Mouse (Mus musculus) cortical plate, adult 2 months (tissue): ENCODE data around the gene Ifna6. TPM values are rescaled to one million over a fixed set of nuclear protein-coding genes. Genes with fewer than 3 reads are reported as not detected.
"Not testable (repeated sequence)": the region's sequence is repeated elsewhere in the genome, so short reads cannot be mapped to it uniquely, and the experiment has no call there.

Source experiments
- H3K27ac ChIP-seq: fragments of 200-500 bp; 2 replicates; pipeline ENCODE4 v1.5.1; 2012; ENCODE audit warnings: low read length, control low read depth, inconsistent platforms; ENCODE audit not compliant: insufficient read depth
- H3K4me1 ChIP-seq: fragments of 200-500 bp; 2 replicates; pipeline ENCODE4 v1.6.1; 2011; ENCODE audit warnings: low read length; ENCODE audit not compliant: control insufficient read depth, insufficient read depth
- H3K4me3 ChIP-seq: fragments of 200-500 bp; 2 replicates; pipeline ENCODE4 v1.5.1; 2011; ENCODE audit warnings: mild to moderate bottlenecking, low read length, control low read depth; ENCODE audit not compliant: insufficient read depth
- CTCF ChIP-seq: fragments of 200-500 bp; IDR thresholded peaks from 2 replicates; pipeline ENCODE4 v1.5.1; 2011; ENCODE audit warnings: mild to moderate bottlenecking, control low read depth, low read length; ENCODE audit not compliant: insufficient read depth; ENCODE audit errors: extremely low read depth
- polyA plus RNA-seq: library from polyadenylated mRNA; depleted of rRNA; stranded (reverse); fragments of >200 nt; gene quantifications from 2 replicates; pipeline ENCODE4 v1.2.3, GENCODE M21; 2012; rRNA removed

The Ifna6 gene
- not detected in 2 replicates for polyA plus RNA-seq

DNA sequence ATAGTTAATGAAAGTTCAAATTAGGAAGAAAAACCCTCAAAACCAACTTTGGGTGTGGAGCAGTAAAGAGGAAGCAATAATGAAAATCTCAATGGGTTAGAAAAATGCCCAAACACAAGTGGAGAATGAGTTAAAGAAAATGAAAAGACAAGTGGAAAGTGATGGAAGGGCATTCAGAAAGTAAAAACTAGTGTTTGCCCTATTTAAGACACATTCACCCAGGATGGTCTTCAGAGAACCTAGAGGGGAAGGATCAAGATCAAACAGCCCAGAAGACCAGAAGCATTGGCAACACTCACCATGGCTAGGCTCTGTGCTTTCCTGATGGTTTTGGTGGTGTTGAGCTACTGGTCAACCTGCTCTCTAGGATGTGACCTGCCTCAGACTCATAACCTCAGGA is at the start of gene Ifna6:
Gene Ifna6 (plus strand): TSS at position 301 of the 400 bp plus-strand sequence.
- H3K4me3 ChIP-seq, H3K27ac ChIP-seq, H3K4me1 ChIP-seq: not testable (repeated sequence)

DNA sequence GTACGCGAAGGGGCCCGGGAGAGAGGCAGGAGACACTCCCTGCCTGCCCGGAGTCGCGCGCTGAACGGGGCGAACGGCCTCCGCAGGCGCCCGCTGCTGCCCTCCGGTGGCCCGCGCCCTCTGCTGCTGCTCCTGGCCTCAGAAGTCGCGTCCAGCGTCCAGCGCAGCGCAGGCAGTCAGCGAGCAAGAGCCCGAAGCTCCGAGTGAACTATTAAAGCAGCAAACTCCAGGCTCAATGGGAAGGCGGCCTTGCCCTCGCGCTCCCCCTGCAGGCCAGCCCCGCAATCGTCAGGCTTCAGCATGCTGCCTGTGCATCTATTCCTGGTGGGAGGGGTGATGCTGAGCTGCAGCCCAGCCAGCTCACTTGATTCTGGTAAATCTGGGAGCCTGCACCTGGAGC is 47.7 kb upstream of the Ifna6 start, which contains the start of gene Gm13272:
Gene Gm13272 (plus strand): TSS at position 301 of the 400 bp plus-strand sequence.
- H3K27ac ChIP-seq, H3K4me1 ChIP-seq, H3K4me3 ChIP-seq: not testable (repeated sequence)

DNA sequence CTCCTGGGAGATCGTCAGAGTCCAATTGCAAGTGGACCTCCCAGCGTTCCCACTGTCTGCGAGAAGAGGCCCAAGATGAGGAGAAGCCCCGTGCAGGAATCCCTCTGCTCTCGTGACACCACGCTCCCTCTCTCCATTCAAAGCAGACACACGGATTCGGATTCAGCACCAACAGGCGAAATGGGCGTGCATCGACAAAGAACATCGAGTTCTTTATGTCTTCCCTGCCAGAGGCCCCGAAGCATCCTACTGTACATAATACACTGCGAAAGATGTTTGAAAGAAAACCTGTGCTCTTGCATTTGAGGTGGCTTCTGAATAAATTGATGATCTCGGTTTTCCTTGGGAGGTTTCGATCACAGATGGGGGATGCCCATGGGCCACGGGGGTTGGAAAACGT is 46.9 kb upstream of the Ifna6 start:
- not testable (repeated sequence) for H3K4me3 ChIP-seq, H3K4me1 ChIP-seq, H3K27ac ChIP-seq

DNA sequence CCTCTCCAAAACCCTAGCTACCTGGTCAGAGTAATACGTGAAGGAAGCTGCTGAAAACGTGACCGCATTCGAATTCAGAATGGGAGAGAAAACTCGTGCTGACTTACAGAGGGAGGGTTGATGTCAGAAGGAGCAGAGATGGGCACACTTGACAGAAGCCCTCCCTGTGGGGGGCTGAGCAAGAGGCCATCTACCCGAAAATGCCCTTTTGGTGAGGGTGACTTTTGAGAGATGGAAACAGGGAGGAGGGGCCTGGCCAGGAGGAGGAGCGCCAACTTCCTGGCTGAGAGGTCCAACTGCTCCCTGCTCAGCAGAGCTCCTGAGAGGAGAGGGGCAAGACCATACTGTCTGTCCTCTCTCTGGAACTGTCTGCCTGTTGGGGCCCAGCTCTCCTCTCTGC is 45.4 kb upstream of the Ifna6 start, which contains the start of gene Ifnz:
Gene Ifnz (plus strand): TSS at position 301 of the 400 bp plus-strand sequence.
- not testable (repeated sequence) for H3K4me3 ChIP-seq, H3K4me1 ChIP-seq, H3K27ac ChIP-seq

DNA sequence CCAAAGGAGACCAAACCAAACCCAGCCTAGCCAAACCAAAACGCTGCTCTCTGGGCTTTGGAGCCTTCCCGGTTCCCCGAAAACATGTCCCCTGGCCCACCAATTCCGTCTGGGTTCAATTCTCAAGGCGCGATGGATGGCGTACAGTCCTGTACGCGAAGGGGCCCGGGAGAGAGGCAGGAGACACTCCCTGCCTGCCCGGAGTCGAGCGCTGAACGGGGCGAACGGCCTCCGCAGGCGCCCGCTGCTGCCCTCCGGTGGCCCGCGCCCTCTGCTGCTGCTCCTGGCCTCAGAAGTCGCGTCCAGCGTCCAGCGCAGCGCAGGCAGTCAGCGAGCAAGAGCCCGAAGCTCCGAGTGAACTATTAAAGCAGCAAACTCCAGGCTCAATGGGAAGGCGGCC is 44.9 kb upstream of the Ifna6 start:
- not testable (repeated sequence) for H3K4me1 ChIP-seq, H3K27ac ChIP-seq, H3K4me3 ChIP-seq

DNA sequence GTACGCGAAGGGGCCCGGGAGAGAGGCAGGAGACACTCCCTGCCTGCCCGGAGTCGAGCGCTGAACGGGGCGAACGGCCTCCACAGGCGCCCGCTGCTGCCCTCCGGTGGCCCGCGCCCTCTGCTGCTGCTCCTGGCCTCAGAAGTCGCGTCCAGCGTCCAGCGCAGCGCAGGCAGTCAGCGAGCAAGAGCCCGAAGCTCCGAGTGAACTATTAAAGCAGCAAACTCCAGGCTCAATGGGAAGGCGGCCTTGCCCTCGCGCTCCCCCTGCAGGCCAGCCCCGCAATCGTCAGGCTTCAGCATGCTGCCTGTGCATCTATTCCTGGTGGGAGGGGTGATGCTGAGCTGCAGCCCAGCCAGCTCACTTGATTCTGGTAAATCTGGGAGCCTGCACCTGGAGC is 41.8 kb upstream of the Ifna6 start, which contains the start of gene Gm13276:
Gene Gm13276 (plus strand): TSS at position 301 of the 400 bp plus-strand sequence.
- not testable (repeated sequence) for H3K4me3 ChIP-seq, H3K4me1 ChIP-seq, H3K27ac ChIP-seq

DNA sequence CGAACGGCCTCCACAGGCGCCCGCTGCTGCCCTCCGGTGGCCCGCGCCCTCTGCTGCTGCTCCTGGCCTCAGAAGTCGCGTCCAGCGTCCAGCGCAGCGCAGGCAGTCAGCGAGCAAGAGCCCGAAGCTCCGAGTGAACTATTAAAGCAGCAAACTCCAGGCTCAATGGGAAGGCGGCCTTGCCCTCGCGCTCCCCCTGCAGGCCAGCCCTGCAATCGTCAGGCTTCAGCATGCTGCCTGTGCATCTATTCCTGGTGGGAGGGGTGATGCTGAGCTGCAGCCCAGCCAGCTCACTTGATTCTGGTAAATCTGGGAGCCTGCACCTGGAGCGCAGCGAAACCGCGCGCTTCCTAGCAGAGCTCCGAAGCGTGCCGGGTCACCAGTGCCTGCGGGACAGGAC is 38.8 kb upstream of the Ifna6 start, which contains the start of gene Gm13277:
Gene Gm13277 (plus strand): TSS at position 231 of the 400 bp plus-strand sequence.
- not testable (repeated sequence) for H3K27ac ChIP-seq, H3K4me3 ChIP-seq, H3K4me1 ChIP-seq
- TF ChIP-seq CTCF: peak; percentile 26; the same call in 1 of the 2 replicates

DNA sequence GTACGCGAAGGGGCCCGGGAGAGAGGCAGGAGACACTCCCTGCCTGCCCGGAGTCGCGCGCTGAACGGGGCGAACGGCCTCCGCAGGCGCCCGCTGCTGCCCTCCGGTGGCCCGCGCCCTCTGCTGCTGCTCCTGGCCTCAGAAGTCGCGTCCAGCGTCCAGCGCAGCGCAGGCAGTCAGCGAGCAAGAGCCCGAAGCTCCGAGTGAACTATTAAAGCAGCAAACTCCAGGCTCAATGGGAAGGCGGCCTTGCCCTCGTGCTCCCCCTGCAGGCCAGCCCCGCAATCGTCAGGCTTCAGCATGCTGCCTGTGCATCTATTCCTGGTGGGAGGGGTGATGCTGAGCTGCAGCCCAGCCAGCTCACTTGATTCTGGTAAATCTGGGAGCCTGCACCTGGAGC is 36.0 kb upstream of the Ifna6 start, which contains the start of gene Gm13278:
Gene Gm13278 (plus strand): TSS at position 301 of the 400 bp plus-strand sequence.
- H3K4me3 ChIP-seq, H3K27ac ChIP-seq, H3K4me1 ChIP-seq: not testable (repeated sequence)

DNA sequence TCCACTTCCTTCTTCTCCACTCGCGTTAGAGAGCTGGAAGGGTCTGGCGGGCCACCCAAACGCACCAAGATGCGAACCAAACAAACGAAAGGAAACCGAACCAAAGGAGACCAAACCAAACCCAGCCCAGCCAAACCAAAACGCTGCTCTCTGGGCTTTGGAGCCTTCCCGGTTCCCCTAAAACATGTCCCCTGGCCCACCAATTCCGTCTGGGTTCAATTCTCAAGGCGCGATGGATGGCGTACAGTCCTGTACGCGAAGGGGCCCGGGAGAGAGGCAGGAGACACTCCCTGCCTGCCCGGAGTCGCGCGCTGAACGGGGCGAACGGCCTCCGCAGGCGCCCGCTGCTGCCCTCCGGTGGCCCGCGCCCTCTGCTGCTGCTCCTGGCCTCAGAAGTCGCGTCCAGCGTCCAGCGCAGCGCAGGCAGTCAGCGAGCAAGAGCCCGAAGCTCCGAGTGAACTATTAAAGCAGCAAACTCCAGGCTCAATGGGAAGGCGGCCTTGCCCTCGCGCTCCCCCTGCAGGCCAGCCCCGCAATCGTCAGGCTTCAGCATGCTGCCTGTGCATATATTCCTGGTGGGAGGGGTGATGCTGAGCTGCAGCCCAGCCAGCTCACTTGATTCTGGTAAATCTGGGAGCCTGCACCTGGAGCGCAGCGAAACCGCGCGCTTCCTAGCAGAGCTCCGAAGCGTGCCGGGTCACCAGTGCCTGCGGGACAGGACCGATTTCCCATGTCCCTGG is 33.1 kb upstream of the Ifna6 start, which contains the start of gene Gm13275:
Gene Gm13275 (plus strand): TSS at position 552 of the 740 bp plus-strand sequence.
- H3K4me3 ChIP-seq, H3K4me1 ChIP-seq, H3K27ac ChIP-seq: not testable (repeated sequence)
- 0 out of 2 replicates have a peak, but pooled peaks have one; percentile 4 for TF ChIP-seq CTCF

DNA sequence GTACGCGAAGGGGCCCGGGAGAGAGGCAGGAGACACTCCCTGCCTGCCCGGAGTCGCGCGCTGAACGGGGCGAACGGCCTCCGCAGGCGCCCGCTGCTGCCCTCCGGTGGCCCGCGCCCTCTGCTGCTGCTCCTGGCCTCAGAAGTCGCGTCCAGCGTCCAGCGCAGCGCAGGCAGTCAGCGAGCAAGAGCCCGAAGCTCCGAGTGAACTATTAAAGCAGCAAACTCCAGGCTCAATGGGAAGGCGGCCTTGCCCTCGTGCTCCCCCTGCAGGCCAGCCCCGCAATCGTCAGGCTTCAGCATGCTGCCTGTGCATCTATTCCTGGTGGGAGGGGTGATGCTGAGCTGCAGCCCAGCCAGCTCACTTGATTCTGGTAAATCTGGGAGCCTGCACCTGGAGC is 30.1 kb upstream of the Ifna6 start, which contains the start of gene Gm13279:
Gene Gm13279 (plus strand): TSS at position 301 of the 400 bp plus-strand sequence.
- H3K4me3 ChIP-seq, H3K4me1 ChIP-seq, H3K27ac ChIP-seq: not testable (repeated sequence)

DNA sequence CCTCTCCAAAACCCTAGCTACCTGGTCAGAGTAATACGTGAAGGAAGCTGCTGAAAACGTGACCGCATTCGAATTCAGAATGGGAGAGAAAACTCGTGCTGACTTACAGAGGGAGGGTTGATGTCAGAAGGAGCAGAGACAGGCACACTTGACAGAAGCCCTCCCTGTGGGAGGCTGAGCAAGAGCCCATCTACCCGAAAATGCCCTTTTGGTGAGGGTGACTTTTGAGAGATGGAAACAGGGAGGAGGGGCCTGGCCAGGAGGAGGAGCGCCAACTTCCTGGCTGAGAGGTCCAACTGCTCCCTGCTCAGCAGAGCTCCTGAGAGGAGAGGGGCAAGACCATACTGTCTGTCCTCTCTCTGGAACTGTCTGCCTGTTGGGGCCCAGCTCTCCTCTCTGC is 27.9 kb upstream of the Ifna6 start, which contains the start of gene Gm13285:
Gene Gm13285 (plus strand): TSS at position 301 of the 400 bp plus-strand sequence.
- H3K4me1 ChIP-seq, H3K27ac ChIP-seq, H3K4me3 ChIP-seq: not testable (repeated sequence)

DNA sequence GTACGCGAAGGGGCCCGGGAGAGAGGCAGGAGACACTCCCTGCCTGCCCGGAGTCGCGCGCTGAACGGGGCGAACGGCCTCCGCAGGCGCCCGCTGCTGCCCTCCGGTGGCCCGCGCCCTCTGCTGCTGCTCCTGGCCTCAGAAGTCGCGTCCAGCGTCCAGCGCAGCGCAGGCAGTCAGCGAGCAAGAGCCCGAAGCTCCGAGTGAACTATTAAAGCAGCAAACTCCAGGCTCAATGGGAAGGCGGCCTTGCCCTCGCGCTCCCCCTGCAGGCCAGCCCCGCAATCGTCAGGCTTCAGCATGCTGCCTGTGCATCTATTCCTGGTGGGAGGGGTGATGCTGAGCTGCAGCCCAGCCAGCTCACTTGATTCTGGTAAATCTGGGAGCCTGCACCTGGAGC is 24.3 kb upstream of the Ifna6 start, which contains the start of gene Gm13287:
Gene Gm13287 (plus strand): TSS at position 301 of the 400 bp plus-strand sequence.
- not testable (repeated sequence) for H3K4me3 ChIP-seq, H3K27ac ChIP-seq, H3K4me1 ChIP-seq

DNA sequence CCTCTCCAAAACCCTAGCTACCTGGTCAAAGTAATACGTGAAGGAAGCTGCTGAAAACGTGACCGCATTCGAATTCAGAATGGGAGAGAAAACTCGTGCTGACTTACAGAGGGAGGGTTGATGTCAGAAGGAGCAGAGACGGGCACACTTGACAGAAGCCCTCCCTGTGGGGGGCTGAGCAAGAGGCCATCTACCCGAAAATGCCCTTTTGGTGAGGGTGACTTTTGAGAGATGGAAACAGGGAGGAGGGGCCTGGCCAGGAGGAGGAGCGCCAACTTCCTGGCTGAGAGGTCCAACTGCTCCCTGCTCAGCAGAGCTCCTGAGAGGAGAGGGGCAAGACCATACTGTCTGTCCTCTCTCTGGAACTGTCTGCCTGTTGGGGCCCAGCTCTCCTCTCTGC is 22.0 kb upstream of the Ifna6 start, which contains the start of gene Gm13288:
Gene Gm13288 (plus strand): TSS at position 301 of the 400 bp plus-strand sequence.
- not testable (repeated sequence) for H3K4me1 ChIP-seq, H3K27ac ChIP-seq, H3K4me3 ChIP-seq

DNA sequence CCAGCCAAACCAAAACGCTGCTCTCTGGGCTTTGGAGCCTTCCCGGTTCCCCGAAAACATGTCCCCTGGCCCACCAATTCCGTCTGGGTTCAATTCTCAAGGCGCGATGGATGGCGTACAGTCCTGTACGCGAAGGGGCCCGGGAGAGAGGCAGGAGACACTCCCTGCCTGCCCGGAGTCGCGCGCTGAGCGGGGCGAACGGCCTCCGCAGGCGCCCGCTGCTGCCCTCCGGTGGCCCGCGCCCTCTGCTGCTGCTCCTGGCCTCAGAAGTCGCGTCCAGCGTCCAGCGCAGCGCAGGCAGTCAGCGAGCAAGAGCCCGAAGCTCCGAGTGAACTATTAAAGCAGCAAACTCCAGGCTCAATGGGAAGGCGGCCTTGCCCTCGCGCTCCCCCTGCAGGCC is 21.5 kb upstream of the Ifna6 start:
- H3K4me1 ChIP-seq, H3K27ac ChIP-seq, H3K4me3 ChIP-seq: not testable (repeated sequence)
